Mouse (Mus musculus): ENCODE results near the gene Tsg101.
"Not testable (repeated sequence)": the region's sequence is repeated elsewhere in the genome, so short reads cannot be mapped to it uniquely, and the experiment has no call there.

Tsg101 gene

GRCm38 (mm10) chr7:46919551-46920176 lies at the start of gene Tsg101:
Tsg101 (minus strand) TSS chr7:46919969.
- peak; percentile 88 for DNase-seq (ENCODE audit: extremely low read depth, insufficient read length, low spot score)

- DNase-seq (ENCODE audit: extremely low read depth, insufficient read length, low spot score) = no peak
Observed at GRCm38 (mm10) chr7:46964070-46964469, 44.3 kb upstream of the Tsg101 start.

- DNase-seq (ENCODE audit: extremely low read depth, insufficient read length, low spot score) = peak; percentile 60
Observed at GRCm38 (mm10) chr7:46962806-46963618, 43.2 kb upstream of the Tsg101 start.

GRCm38 (mm10) chr7:46962132-46962531 lies 42.4 kb upstream of the Tsg101 start:
- peak; percentile 37 for DNase-seq (ENCODE audit: extremely low read depth, insufficient read length, low spot score)

GRCm38 (mm10) chr7:46960991-46961390 lies 41.2 kb upstream of the Tsg101 start:
- no peak for DNase-seq (ENCODE audit: extremely low read depth, insufficient read length, low spot score)

GRCm38 (mm10) chr7:46958853-46959252 lies 39.1 kb upstream of the Tsg101 start:
- no peak for DNase-seq (ENCODE audit: extremely low read depth, insufficient read length, low spot score)

- DNase-seq (ENCODE audit: extremely low read depth, insufficient read length, low spot score) = peak; percentile 93
Observed at GRCm38 (mm10) chr7:46957831-46958691, 38.3 kb upstream of the Tsg101 start, which contains the start of gene Uevld. Uevld (minus strand) TSS chr7:46958527.

- no peak for DNase-seq (ENCODE audit: extremely low read depth, insufficient read length, low spot score)
Observed at GRCm38 (mm10) chr7:46935847-46936246, 16.1 kb upstream of the Tsg101 start.

GRCm38 (mm10) chr7:46934788-46935187 lies 15.0 kb upstream of the Tsg101 start:
- DNase-seq (ENCODE audit: extremely low read depth, insufficient read length, low spot score) = no peak

GRCm38 (mm10) chr7:46931370-46931769 lies 11.6 kb upstream of the Tsg101 start:
- no peak for DNase-seq (ENCODE audit: extremely low read depth, insufficient read length, low spot score)

- DNase-seq (ENCODE audit: extremely low read depth, insufficient read length, low spot score) = no peak
Observed at GRCm38 (mm10) chr7:46928291-46928690, 8.5 kb upstream of the Tsg101 start.

- no peak for DNase-seq (ENCODE audit: extremely low read depth, insufficient read length, low spot score)
Observed at GRCm38 (mm10) chr7:46922075-46922474, 2.3 kb upstream of the Tsg101 start.

- no peak for DNase-seq (ENCODE audit: extremely low read depth, insufficient read length, low spot score)
Observed at GRCm38 (mm10) chr7:46918678-46919371, 944 bp downstream of the Tsg101 start.

- no peak for DNase-seq (ENCODE audit: extremely low read depth, insufficient read length, low spot score)
Observed at GRCm38 (mm10) chr7:46916376-46916775, 3.4 kb downstream of the Tsg101 start.

- DNase-seq (ENCODE audit: extremely low read depth, insufficient read length, low spot score) = no peak
Observed at GRCm38 (mm10) chr7:46911250-46911649, 8.5 kb downstream of the Tsg101 start.

GRCm38 (mm10) chr7:46899343-46899742 lies 20.4 kb downstream of the Tsg101 start:
- no peak for DNase-seq (ENCODE audit: extremely low read depth, insufficient read length, low spot score)

GRCm38 (mm10) chr7:46895511-46895910 lies 24.3 kb downstream of the Tsg101 start:
- no peak for DNase-seq (ENCODE audit: extremely low read depth, insufficient read length, low spot score)

GRCm38 (mm10) chr7:46883304-46883703 lies 36.5 kb downstream of the Tsg101 start:
- DNase-seq (ENCODE audit: extremely low read depth, insufficient read length, low spot score) = no peak

GRCm38 (mm10) chr7:46881941-46882340 lies 37.8 kb downstream of the Tsg101 start:
- DNase-seq (ENCODE audit: extremely low read depth, insufficient read length, low spot score) = not testable (repeated sequence)

- DNase-seq (ENCODE audit: extremely low read depth, insufficient read length, low spot score) = no peak
Observed at GRCm38 (mm10) chr7:46880992-46881391, 38.8 kb downstream of the Tsg101 start.
